Mouse (Mus musculus) heart, adult 2 months (tissue): ENCODE results near the gene Ccnl2. TPM values are rescaled to one million over a fixed set of nuclear protein-coding genes. Genes with fewer than 3 reads are reported as not detected.

ENCODE experiments used
- DNase-seq, 2 experiments: peaks; one replicate each; pipeline ENCODE4 v3.0.0; 2021
- H3K27ac ChIP-seq: fragments of 200-600 bp; 2 replicates; pipeline ENCODE4 v1.8.1; 2022
- H3K27me3 ChIP-seq: fragments of 200-500 bp; 2 replicates; pipeline ENCODE4 v1.6.1; 2012; ENCODE audit warnings: mild to moderate bottlenecking, low read length, inconsistent platforms, mixed read lengths; ENCODE audit not compliant: control insufficient read depth, insufficient read depth
- H3K36me3 ChIP-seq: fragments of 200-500 bp; 2 replicates; pipeline ENCODE4 v1.6.1; 2012; ENCODE audit warnings: low read length, inconsistent platforms; ENCODE audit not compliant: control insufficient read depth, insufficient read depth
- H3K4me1 ChIP-seq: fragments of 200-500 bp; 2 replicates; pipeline ENCODE4 v1.6.1; 2011; ENCODE audit warnings: low read length; ENCODE audit not compliant: control insufficient read depth, insufficient read depth
- H3K4me3 ChIP-seq: fragments of 200-600 bp; 2 replicates; pipeline ENCODE4 v1.8.1; 2022
- H3K79me2 ChIP-seq: fragments of 200-500 bp; replicated peaks from 2 replicates; pipeline ENCODE4 v1.6.1; 2012; ENCODE audit warnings: mild to moderate bottlenecking, inconsistent platforms, low read length, moderate library complexity, mixed read lengths; ENCODE audit not compliant: control insufficient read depth, insufficient read depth
- H3K9ac ChIP-seq: fragments of 200-500 bp; 2 replicates; pipeline ENCODE4 v1.6.1; 2012; ENCODE audit warnings: low read depth, mild to moderate bottlenecking, control low read depth, inconsistent platforms, low read length, mixed read lengths
- CTCF ChIP-seq: fragments of 200-600 bp; IDR thresholded peaks from 2 replicates; pipeline ENCODE4 v1.8.1; 2022; ENCODE audit warnings: antibody characterized with exemption, mild to moderate bottlenecking, moderate library complexity
- EP300 ChIP-seq: fragments of 200-500 bp; IDR thresholded peaks from 2 replicates; pipeline ENCODE4 v1.6.1; 2011; ENCODE audit warnings: low read depth, low read length, control low read depth; ENCODE audit not compliant: insufficient read depth
- POLR2A ChIP-seq: fragments of 200-500 bp; IDR thresholded peaks from 2 replicates; pipeline ENCODE4 v1.6.1; 2011; ENCODE audit warnings: mild to moderate bottlenecking, low read depth, low read length, control low read depth; ENCODE audit not compliant: insufficient read depth
- WGBS: fragments of 180-500 bp; shearing (Covaris S2); methylation state at CpG from one replicate; pipeline ENCODE4 v1.1.7; 2018; 5-methylcytosine and 5-hydroxymethylcytosine counted together
- intact Hi-C: fragments of 180-260 bp; cut with DNase I; formaldehyde crosslinking; loops from one replicate; pipeline ENCODE4 v1.15.1; 2025
- polyA plus RNA-seq: library from polyadenylated mRNA; depleted of rRNA; stranded (reverse); fragments of >200 nt; gene quantifications from 2 replicates; pipeline ENCODE4 v1.2.3, GENCODE M21; 2012
- total RNA-seq, 2 experiments: library from RNA; stranded (reverse); gene quantifications; 2 replicates each; pipeline ENCODE4 v1.2.3; 2021

Ccnl2 gene
- total and polyA plus RNA-seq, 3 experiments, result 26.6 to 46.0 (median 27.4) TPM

GRCm38 (mm10) chr4:155829866-155830265 lies 17.6 kb downstream of the Ccnl2 start:
- no peak for TF ChIP-seq EP300
- no peak for TF ChIP-seq POLR2A
- TF ChIP-seq CTCF, result no peak
- peaks cover 2% of the 10 kb centered on the region; the same call in 1 of the 2 replicates for H3K36me3 ChIP-seq
- H3K27ac ChIP-seq, result no peak overlapping the region
- no peaks in the 10 kb centered on the region for H3K79me2 ChIP-seq
- H3K27me3 ChIP-seq, result no peaks in the 10 kb centered on the region
- peaks cover 12% of the 10 kb centered on the region for H3K4me1 ChIP-seq
- no peak for DNase-seq
- 77% methylated on average over 4 of the region's 4 CpGs for WGBS
- intact Hi-C loops, result loop anchor here (2.0 kb wide), 2 partner anchors 17 to 25 kb away; partner anchors contain the start of gene Ccnl2
- no peak overlapping the region for H3K9ac ChIP-seq
- H3K4me3 ChIP-seq, result no peak overlapping the region

DNA sequence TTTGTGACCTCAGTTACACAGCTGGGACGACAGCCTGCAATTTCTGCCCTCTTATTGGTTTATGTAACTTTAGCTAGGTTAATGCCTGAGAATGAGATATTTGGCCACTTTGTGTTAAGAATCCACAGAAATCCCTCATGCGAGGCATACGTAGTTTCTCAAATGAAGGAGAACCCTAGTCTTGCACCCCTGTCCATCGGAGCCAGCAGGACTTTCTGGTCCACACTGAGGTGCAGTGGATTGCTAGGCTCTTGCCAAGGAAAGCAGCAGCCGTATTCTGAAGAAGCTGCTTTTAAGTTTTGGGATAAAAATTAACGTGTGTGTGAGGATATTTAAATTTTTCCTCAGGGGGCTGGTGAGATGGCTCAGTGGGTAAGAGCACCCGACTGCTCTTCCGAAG lies 18.3 kb downstream of the Ccnl2 start:
- no peak overlapping the region for H3K9ac ChIP-seq
- DNase-seq, result no peak
- TF ChIP-seq POLR2A (no peak), EP300 (no peak), CTCF (no peak)
- WGBS, result 46% methylated on average over 8 of the region's 8 CpGs
- peaks cover 2% of the 10 kb centered on the region; the same call in 1 of the 2 replicates for H3K36me3 ChIP-seq
- H3K4me1 ChIP-seq, result peaks cover 12% of the 10 kb centered on the region
- peak overlapping the region; percentile 68; the same call in 1 of the 2 replicates for H3K4me3 ChIP-seq
- H3K27ac ChIP-seq, result peak overlapping the region; percentile 92
- intact Hi-C loops, result loop anchor here (2.0 kb wide), 2 partner anchors 18 to 26 kb away; partner anchors contain the start of gene Ccnl2
- H3K79me2 ChIP-seq, result no peaks in the 10 kb centered on the region
- no peaks in the 10 kb centered on the region for H3K27me3 ChIP-seq

GRCm38 (mm10) chr4:155831205-155831766 lies 19.0 kb downstream of the Ccnl2 start, which contains the start of gene Aurkaip1:
Gene Aurkaip1, plus strand, starts transcription at chr4:155831272.
- WGBS, result under 1% methylated on average over 49 of the region's 49 CpGs
- Histone ChIP-seq H3K4me3 (peak within 1 kb of the TSS; percentile 68), H3K27ac (peak within 1 kb of the TSS; percentile 92), H3K79me2 (no peaks in the 10 kb centered on the region), H3K4me1 (peaks cover 12% of the 10 kb centered on the region), H3K27me3 (no peaks in the 10 kb centered on the region), H3K36me3 (peaks cover 2% of the 10 kb centered on the region; the same call in 1 of the 2 replicates), H3K9ac (peak within 1 kb of the TSS; percentile 84)
- intact Hi-C loops, result loop anchor here (1.0 to 2.0 kb wide), 3 partner anchors 18 to 112 kb away; partner anchors contain the start of genes Ccnl2 and Ube2j2
- TF ChIP-seq EP300 (peak; percentile 78; the same call in 1 of the 2 replicates), POLR2A (peak; percentile 86), CTCF (peak; percentile 84)
- DNase-seq, result peak; percentile 95

- H3K27ac ChIP-seq, result peak overlapping the region; percentile 92
- peak overlapping the region; percentile 84 for H3K9ac ChIP-seq
- peaks cover 2% of the 10 kb centered on the region; the same call in 1 of the 2 replicates for H3K36me3 ChIP-seq
- intact Hi-C loops, result loop anchor here (1.0 to 2.0 kb wide), 3 partner anchors 19 to 111 kb away; partner anchors contain the start of genes Ccnl2 and Ube2j2
- H3K27me3 ChIP-seq, result no peaks in the 10 kb centered on the region
- H3K4me1 ChIP-seq, result peaks cover 12% of the 10 kb centered on the region
- peak overlapping the region; percentile 68 for H3K4me3 ChIP-seq
- DNase-seq, result no peak
- H3K79me2 ChIP-seq, result no peaks in the 10 kb centered on the region
- TF ChIP-seq CTCF, result no peak
- no peak for TF ChIP-seq EP300
- no peak for TF ChIP-seq POLR2A
- under 1% methylated on average over 25 of the region's 25 CpGs for WGBS
These were observed 19.5 kb downstream of the Ccnl2 start for GRCm38 (mm10) chr4:155831831-155832230.

DNA sequence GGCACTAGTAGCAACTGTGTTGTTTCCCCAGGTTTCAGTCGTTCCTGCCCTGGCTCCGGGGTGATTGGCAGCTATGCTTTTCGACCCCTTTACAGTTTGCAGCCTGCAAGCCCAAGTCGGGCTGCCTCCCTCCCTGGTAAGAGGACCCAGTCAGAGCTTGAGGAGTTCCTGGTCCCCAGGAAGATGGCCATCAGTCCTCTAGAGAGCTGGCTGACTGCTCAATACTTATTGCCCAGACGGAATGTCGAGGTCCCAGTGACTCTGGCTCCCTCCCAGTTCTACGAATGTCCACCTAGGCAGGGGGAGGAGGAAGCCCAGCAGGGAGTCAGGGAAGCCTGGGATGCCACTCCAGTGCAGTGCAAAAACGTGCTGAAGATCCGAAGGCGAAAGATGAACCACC lies 20.0 kb downstream of the Ccnl2 start:
- TF ChIP-seq POLR2A (no peak), CTCF (no peak), EP300 (no peak)
- peak overlapping the region; percentile 92 for H3K27ac ChIP-seq
- no peaks in the 10 kb centered on the region for H3K79me2 ChIP-seq
- H3K27me3 ChIP-seq, result no peaks in the 10 kb centered on the region
- no peak for DNase-seq
- H3K36me3 ChIP-seq, result peaks cover 2% of the 10 kb centered on the region; the same call in 1 of the 2 replicates
- peak overlapping the region; percentile 68 for H3K4me3 ChIP-seq
- H3K9ac ChIP-seq, result peak overlapping the region; percentile 84
- WGBS, result 38% methylated on average over 10 of the region's 10 CpGs
- H3K4me1 ChIP-seq, result peaks cover 12% of the 10 kb centered on the region
- intact Hi-C loops, result no loop called here

DNA sequence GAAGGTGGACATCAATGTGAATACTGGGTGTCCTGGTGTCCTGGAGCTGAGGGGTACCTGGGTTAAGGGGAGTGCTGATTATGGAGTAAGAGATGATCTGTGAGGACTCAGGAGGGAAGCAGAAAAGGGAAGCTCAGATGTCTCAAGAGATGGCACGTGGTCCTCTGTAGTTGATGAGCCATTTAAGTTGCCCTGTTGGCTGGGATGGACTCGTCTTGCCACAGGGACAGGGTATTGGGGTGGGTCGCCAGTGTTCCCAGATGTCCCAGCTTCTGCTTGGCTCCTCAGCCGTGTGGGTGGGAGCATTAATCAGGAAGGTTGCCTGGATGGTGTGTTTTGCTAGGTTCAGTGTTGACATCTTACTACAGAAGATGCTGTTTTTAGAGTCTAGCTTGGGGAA lies 20.9 kb downstream of the Ccnl2 start:
- no peaks in the 10 kb centered on the region for H3K27me3 ChIP-seq
- no peak overlapping the region for H3K4me3 ChIP-seq
- intact Hi-C loops, result no loop called here
- 83% methylated on average over 4 of the region's 4 CpGs for WGBS
- peaks cover 2% of the 10 kb centered on the region; the same call in 1 of the 2 replicates for H3K36me3 ChIP-seq
- no peaks in the 10 kb centered on the region for H3K79me2 ChIP-seq
- DNase-seq, result no peak
- H3K9ac ChIP-seq, result no peak overlapping the region
- H3K27ac ChIP-seq, result no peak overlapping the region
- no peak for TF ChIP-seq POLR2A
- no peak for TF ChIP-seq CTCF
- no peak for TF ChIP-seq EP300
- peaks cover 19% of the 10 kb centered on the region for H3K4me1 ChIP-seq
